Mouse (Mus musculus) stomach, postnatal 0 days (tissue): Measurements from ENCODE around the gene Ttc41. TPM values are rescaled to one million over a fixed set of nuclear protein-coding genes. Genes with fewer than 3 reads are reported as not detected.
A peak's percentile ranks its signal among the peaks of the same experiment; 100 is the strongest.

Experiments
- ATAC-seq: fragments of 200-750 bp; cut with Nextera tagmentation; 2 replicates; pipeline ENCODE4 v1.8.0; 2017; ENCODE audit not compliant: low FRiP score, low TSS enrichment
- DNase-seq: peaks from one replicate; pipeline ENCODE4 v3.0.0-alpha.2; 2016; ENCODE audit warnings: low spot score
- H3K27ac ChIP-seq: fragments of 300-500 bp; sonication (generic); replicated peaks from 2 replicates; pipeline ENCODE4 v1.5.1; 2014; ENCODE audit warnings: mild to moderate bottlenecking, control low read depth
- H3K27me3 ChIP-seq: fragments of 300-500 bp; sonication (generic); 2 replicates; pipeline ENCODE4 v1.6.1; 2014; ENCODE audit warnings: low read length; ENCODE audit not compliant: control insufficient read depth, insufficient read depth
- H3K36me3 ChIP-seq: fragments of 300-500 bp; sonication (generic); 2 replicates; pipeline ENCODE4 v1.6.1; 2014; ENCODE audit warnings: low read length, mixed read lengths; ENCODE audit not compliant: control insufficient read depth, insufficient read depth
- H3K4me1 ChIP-seq: fragments of 300-500 bp; sonication (generic); replicated peaks from 2 replicates; pipeline ENCODE4 v1.6.1; 2014; ENCODE audit warnings: antibody characterized with exemption; ENCODE audit not compliant: control insufficient read depth, insufficient read depth
- H3K4me2 ChIP-seq: fragments of 300-500 bp; sonication (generic); replicated peaks from 2 replicates; pipeline ENCODE4 v1.6.1; 2014; ENCODE audit warnings: low read depth, mild to moderate bottlenecking, control low read depth, moderate library complexity
- H3K4me3 ChIP-seq: fragments of 300-500 bp; sonication (generic); 2 replicates; pipeline ENCODE4 v1.5.1; 2014; ENCODE audit warnings: low read depth, low read length, control low read depth
- H3K9ac ChIP-seq: fragments of 300-500 bp; sonication (generic); 2 replicates; pipeline ENCODE4 v1.6.1; 2014; ENCODE audit warnings: mild to moderate bottlenecking, low read length, control low read depth, mixed read lengths
- H3K9me3 ChIP-seq: fragments of 300-500 bp; sonication (generic); 2 replicates; pipeline ENCODE4 v1.6.1; 2016; ENCODE audit warnings: low read length; ENCODE audit not compliant: control insufficient read depth
- CTCF ChIP-seq: IDR thresholded peaks from 2 replicates; pipeline ENCODE4 v1.5.1; 2016; ENCODE audit warnings: antibody characterized with exemption, low read depth, mild to moderate bottlenecking, moderate library complexity
- EP300 ChIP-seq: optimal IDR thresholded peaks from 2 replicates; pipeline ENCODE3; 2016; ENCODE audit warnings: antibody characterized with exemption
- WGBS: fragments of 180-500 bp; shearing (Covaris S2); extraction: QIAGEN DNeasy Blood & Tissue Kit; methylation state at CpG from one replicate; pipeline ENCODE4 v1.1.7; 2014; 5-methylcytosine and 5-hydroxymethylcytosine counted together
- polyA plus RNA-seq: library from polyadenylated mRNA; unstranded; fragments of >200 nt; fragmentation: Nextera tagmentation; extraction: Ambion mirVana; gene quantifications from 2 replicates; pipeline ENCODE4 v1.2.1, GENCODE M21; 2015

Ttc41 gene
- polyA plus RNA-seq, 1 experiment from 2014 or later, result 0.38 TPM

GRCm38 (mm10) chr10:86705922-86706752, 526 bp downstream of the Ttc41 start:
- peaks cover 10% of the 10 kb centered on the region; the same call in 1 of the 2 replicates for H3K36me3 ChIP-seq
- peak; percentile 79 for DNase-seq
- no peaks in the 10 kb centered on the region for H3K27me3 ChIP-seq
- H3K4me2 ChIP-seq, result peak overlapping the region; percentile 69
- peak overlapping the region; percentile 72 for H3K9ac ChIP-seq
- WGBS, result 2% methylated on average over 33 of the region's 33 CpGs
- TF ChIP-seq EP300 (no peak), CTCF (no peak)
- H3K4me1 ChIP-seq, result 0 out of 2 replicates have a peak, but pooled peaks cover 2% of the 10 kb centered on the region
- H3K27ac ChIP-seq, result peak overlapping the region; percentile 95
- H3K4me3 ChIP-seq, result peak overlapping the region; percentile 83
- peak; percentile 86 for ATAC-seq
- H3K9me3 ChIP-seq, result no peaks in the 10 kb centered on the region

- no peak overlapping the region for H3K27ac ChIP-seq
Observed at GRCm38 (mm10) chr10:86707134-86707533, 1.5 kb downstream of the Ttc41 start.

GRCm38 (mm10) chr10:86712156-86712555, 6.5 kb downstream of the Ttc41 start:
- WGBS, result 64% methylated on average over 3 of the region's 3 CpGs
- H3K4me3 ChIP-seq, result no peak overlapping the region
- no peak for ATAC-seq
- no peaks in the 10 kb centered on the region for H3K27me3 ChIP-seq
- H3K4me1 ChIP-seq, result no peaks in the 10 kb centered on the region
- no peak overlapping the region for H3K9ac ChIP-seq
- no peaks in the 10 kb centered on the region for H3K36me3 ChIP-seq
- no peak for DNase-seq
- no peak overlapping the region for H3K27ac ChIP-seq
- TF ChIP-seq EP300 (no peak), CTCF (no peak)
- no peaks in the 10 kb centered on the region for H3K9me3 ChIP-seq
- H3K4me2 ChIP-seq, result no peak overlapping the region

More at GRCm38 (mm10) chr10:86707134-86707533, 1.5 kb downstream of the Ttc41 start:
- WGBS, result 83% methylated on average over 3 of the region's 3 CpGs
- DNase-seq (no peak), ATAC-seq (no peak)
- H3K4me1 ChIP-seq, result 0 out of 2 replicates have a peak, but pooled peaks cover 2% of the 10 kb centered on the region
- H3K27me3 ChIP-seq, result no peaks in the 10 kb centered on the region
- H3K4me2 ChIP-seq, result peak overlapping the region; percentile 69; the same call in 1 of the 2 replicates
- no peak overlapping the region for H3K9ac ChIP-seq
- H3K4me3 ChIP-seq, result no peak overlapping the region
- peaks cover 3% of the 10 kb centered on the region; the same call in 1 of the 2 replicates for H3K36me3 ChIP-seq
- no peak for TF ChIP-seq EP300
- TF ChIP-seq CTCF, result no peak
- no peaks in the 10 kb centered on the region for H3K9me3 ChIP-seq

GRCm38 (mm10) chr10:86727548-86727980, 22.0 kb downstream of the Ttc41 start:
- Histone ChIP-seq H3K4me3 (peak overlapping the region; percentile 17; the same call in 1 of the 2 replicates), H3K27me3 (no peaks in the 10 kb centered on the region), H3K4me2 (peak overlapping the region; percentile 51), H3K36me3 (no peaks in the 10 kb centered on the region), H3K9ac (peak overlapping the region; percentile 48), H3K27ac (peak overlapping the region; percentile 40), H3K9me3 (no peaks in the 10 kb centered on the region), H3K4me1 (no peaks in the 10 kb centered on the region; the same call in 1 of the 2 replicates)
- ATAC-seq (peak; percentile 78), DNase-seq (peak; percentile 61)
- 2% methylated on average over 12 of the region's 12 CpGs for WGBS
- TF ChIP-seq CTCF (no peak), EP300 (no peak)

GRCm38 (mm10) chr10:86728176-86728575, 22.6 kb downstream of the Ttc41 start:
- Histone ChIP-seq H3K27ac (peak overlapping the region; percentile 40), H3K4me3 (no peak overlapping the region), H3K9ac (no peak overlapping the region), H3K9me3 (no peaks in the 10 kb centered on the region), H3K36me3 (no peaks in the 10 kb centered on the region), H3K4me1 (no peaks in the 10 kb centered on the region; the same call in 1 of the 2 replicates), H3K4me2 (no peak overlapping the region), H3K27me3 (no peaks in the 10 kb centered on the region)
- ATAC-seq (no peak), DNase-seq (no peak)
- TF ChIP-seq CTCF (no peak), EP300 (no peak)
- WGBS, result 77% methylated on average over 3 of the region's 3 CpGs
